Mouse (Mus musculus): ENCODE results near the gene Gm10842. TPM values are rescaled to one million over a fixed set of nuclear protein-coding genes. Genes with fewer than 3 reads are reported as not detected.

Gm10842 gene
- polyA plus RNA-seq, 1 experiment from 2014 or later = not detected

GRCm38 (mm10) chr11:105141115-105141514 is 5.6 kb upstream of the Gm10842 start:
- peaks cover 50% of the 10 kb centered on the region for H3K36me3 ChIP-seq
- H3K9me3 ChIP-seq (replicated peaks) = no peaks in the 10 kb centered on the region
- no peak overlapping the region for H3K27ac ChIP-seq (ENCODE audit: poor library complexity, severe bottlenecking)
- no peak overlapping the region for H3K9ac ChIP-seq
- no peak overlapping the region for H3K4me3 ChIP-seq
- ATAC-seq (ENCODE audit: insufficient number of reproducible peaks, low FRiP score) = no peak
- H3K4me2 ChIP-seq = no peak overlapping the region
- H3K4me1 ChIP-seq (replicated peaks) = no peaks in the 10 kb centered on the region
- WGBS = 94% methylated on average over 5 of the region's 5 CpGs
- H3K27me3 ChIP-seq (replicated peaks) = no peaks in the 10 kb centered on the region

DNA sequence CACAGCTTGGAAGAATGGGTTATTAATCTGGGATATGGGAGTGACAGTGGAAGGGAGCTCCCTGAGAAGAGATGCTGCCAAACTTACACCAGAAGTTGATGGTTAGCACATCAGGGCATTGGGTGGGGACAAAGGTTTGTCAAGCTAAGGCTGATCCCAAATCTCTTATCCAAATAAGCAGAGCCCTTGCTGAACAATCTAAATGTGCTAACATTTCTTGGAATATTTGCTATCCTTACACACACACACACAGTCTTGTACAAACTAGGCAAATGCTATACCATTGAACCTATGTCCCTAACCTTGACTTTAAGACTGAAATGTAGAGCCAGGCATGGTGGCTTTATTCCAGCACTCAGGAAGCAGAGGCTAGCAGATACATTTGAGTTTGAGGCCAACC is 3.1 kb upstream of the Gm10842 start:
- Histone ChIP-seq H3K4me2 (no peak overlapping the region), H3K27ac (ENCODE audit: poor library complexity, severe bottlenecking) (no peak overlapping the region), H3K9ac (no peak overlapping the region), H3K27me3 (replicated peaks) (no peaks in the 10 kb centered on the region), H3K4me1 (replicated peaks) (no peaks in the 10 kb centered on the region), H3K4me3 (no peak overlapping the region), H3K9me3 (replicated peaks) (no peaks in the 10 kb centered on the region), H3K36me3 (peaks cover 25% of the 10 kb centered on the region)
- no peak for ATAC-seq (ENCODE audit: insufficient number of reproducible peaks, low FRiP score)

- Histone ChIP-seq H3K9ac (no peak overlapping the region), H3K27me3 (replicated peaks) (no peaks in the 10 kb centered on the region)
- no peak for ATAC-seq (ENCODE audit: insufficient number of reproducible peaks, low FRiP score)
Observed at GRCm38 (mm10) chr11:105144084-105144483, 2.6 kb upstream of the Gm10842 start.

GRCm38 (mm10) chr11:105144508-105145210 is 2.0 kb upstream of the Gm10842 start:
- Histone ChIP-seq H3K4me2 (no peak overlapping the region), H3K36me3 (peaks cover 15% of the 10 kb centered on the region), H3K9me3 (replicated peaks) (no peaks in the 10 kb centered on the region), H3K9ac (no peak overlapping the region), H3K27me3 (replicated peaks) (no peaks in the 10 kb centered on the region), H3K4me1 (replicated peaks) (no peaks in the 10 kb centered on the region), H3K4me3 (no peak overlapping the region), H3K27ac (ENCODE audit: poor library complexity, severe bottlenecking) (no peak overlapping the region)
- no peak for ATAC-seq (ENCODE audit: insufficient number of reproducible peaks, low FRiP score)
- WGBS = 75% methylated on average over 11 of the region's 11 CpGs

More at GRCm38 (mm10) chr11:105144084-105144483, 2.6 kb upstream of the Gm10842 start:
- no peaks in the 10 kb centered on the region for H3K9me3 ChIP-seq (replicated peaks)
- 63% methylated on average over 3 of the region's 3 CpGs for WGBS
- H3K4me3 ChIP-seq = no peak overlapping the region
- H3K36me3 ChIP-seq = peaks cover 21% of the 10 kb centered on the region
- no peak overlapping the region for H3K27ac ChIP-seq (ENCODE audit: poor library complexity, severe bottlenecking)
- no peak overlapping the region for H3K4me2 ChIP-seq
- H3K4me1 ChIP-seq (replicated peaks) = no peaks in the 10 kb centered on the region

DNA sequence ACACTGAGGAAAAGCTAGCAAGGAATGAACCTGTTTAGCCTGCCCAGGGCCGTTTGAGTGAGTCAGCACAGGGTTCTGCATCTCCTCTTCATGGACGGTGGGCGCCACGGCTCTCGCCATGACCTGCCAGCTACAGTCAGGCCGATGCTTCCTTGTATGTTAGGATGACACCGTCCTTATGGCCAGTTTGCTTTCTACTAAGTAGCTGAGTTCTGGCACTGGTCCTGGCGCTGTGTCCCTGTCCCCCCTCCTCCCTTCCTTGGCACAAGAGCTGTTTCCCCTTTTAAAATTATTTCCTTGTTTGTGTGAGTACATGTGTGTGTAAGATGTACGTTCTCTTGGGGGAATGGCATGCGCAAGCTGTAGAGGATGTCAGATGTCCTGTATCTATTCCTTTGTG is 1.5 kb upstream of the Gm10842 start:
- Histone ChIP-seq H3K9ac (no peak overlapping the region), H3K27ac (ENCODE audit: poor library complexity, severe bottlenecking) (no peak overlapping the region), H3K9me3 (replicated peaks) (no peaks in the 10 kb centered on the region), H3K36me3 (peaks cover 10% of the 10 kb centered on the region), H3K4me2 (no peak overlapping the region), H3K27me3 (replicated peaks) (no peaks in the 10 kb centered on the region), H3K4me3 (no peak overlapping the region), H3K4me1 (replicated peaks) (no peaks in the 10 kb centered on the region)
- 81% methylated on average over 10 of the region's 10 CpGs for WGBS
- no peak for ATAC-seq (ENCODE audit: insufficient number of reproducible peaks, low FRiP score)

GRCm38 (mm10) chr11:105149353-105149752 is 2.7 kb downstream of the Gm10842 start:
- H3K36me3 ChIP-seq = no peaks in the 10 kb centered on the region
- no peak overlapping the region for H3K27ac ChIP-seq (ENCODE audit: poor library complexity, severe bottlenecking)
- H3K4me2 ChIP-seq = no peak overlapping the region
- H3K27me3 ChIP-seq (replicated peaks) = no peaks in the 10 kb centered on the region
- H3K9me3 ChIP-seq (replicated peaks) = no peaks in the 10 kb centered on the region
- peaks cover 33% of the 10 kb centered on the region for H3K4me1 ChIP-seq (replicated peaks)
- no peak for ATAC-seq (ENCODE audit: insufficient number of reproducible peaks, low FRiP score)
- H3K4me3 ChIP-seq = no peak overlapping the region
- 39% methylated on average over 3 of the region's 3 CpGs for WGBS
- no peak overlapping the region for H3K9ac ChIP-seq

DNA sequence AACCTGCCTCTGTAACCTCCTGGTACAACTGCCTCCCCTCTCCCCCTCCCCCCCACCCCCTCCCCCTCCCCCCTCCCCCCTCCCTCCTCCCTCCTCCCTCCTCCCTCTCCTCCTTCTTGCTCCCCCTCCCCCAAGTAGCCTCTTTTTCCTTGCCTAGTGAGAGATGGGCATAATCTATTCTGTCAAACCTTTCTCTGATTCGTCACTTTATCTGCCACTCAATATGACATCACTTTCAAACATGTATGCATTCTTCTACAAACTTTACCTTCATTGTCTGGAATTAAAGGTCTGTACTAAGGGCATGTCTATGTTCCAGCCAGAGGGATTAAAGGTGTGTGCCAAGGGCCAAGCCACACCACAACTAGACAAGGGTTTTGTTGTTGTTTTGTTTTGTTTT is 3.1 kb downstream of the Gm10842 start:
- 95% methylated on average over 1 of the region's 1 CpGs for WGBS
- Histone ChIP-seq H3K36me3 (no peaks in the 10 kb centered on the region), H3K9me3 (replicated peaks) (no peaks in the 10 kb centered on the region), H3K4me3 (no peak overlapping the region), H3K9ac (no peak overlapping the region), H3K4me1 (replicated peaks) (peaks cover 33% of the 10 kb centered on the region), H3K4me2 (no peak overlapping the region), H3K27me3 (replicated peaks) (no peaks in the 10 kb centered on the region), H3K27ac (ENCODE audit: poor library complexity, severe bottlenecking) (no peak overlapping the region)
- no peak for ATAC-seq (ENCODE audit: insufficient number of reproducible peaks, low FRiP score)

DNA sequence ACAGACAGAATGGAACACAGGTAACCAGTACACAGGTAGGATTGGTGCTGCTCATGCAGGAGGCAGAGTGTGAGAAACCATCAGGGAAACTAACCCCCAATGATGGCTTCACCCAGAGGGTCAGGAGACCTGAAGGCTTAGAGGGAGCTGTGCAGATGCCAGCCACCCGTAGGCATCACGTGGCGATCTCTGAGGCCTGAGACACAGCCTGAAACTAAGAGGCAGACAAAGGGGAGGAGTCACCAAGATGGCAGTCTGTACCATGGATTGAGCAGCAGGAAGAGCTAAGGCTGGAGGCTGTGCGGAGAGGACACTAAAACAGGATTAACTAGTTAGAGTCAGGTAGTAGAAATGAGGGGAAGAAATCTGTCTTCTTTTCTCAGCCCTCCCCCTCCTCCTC is 4.0 kb downstream of the Gm10842 start:
- H3K36me3 ChIP-seq = no peaks in the 10 kb centered on the region
- WGBS = 66% methylated on average over 4 of the region's 4 CpGs
- ATAC-seq (ENCODE audit: insufficient number of reproducible peaks, low FRiP score) = no peak
- no peak overlapping the region for H3K27ac ChIP-seq (ENCODE audit: poor library complexity, severe bottlenecking)
- no peaks in the 10 kb centered on the region for H3K27me3 ChIP-seq (replicated peaks)
- peaks cover 33% of the 10 kb centered on the region for H3K4me1 ChIP-seq (replicated peaks)
- H3K4me2 ChIP-seq = no peak overlapping the region
- H3K9ac ChIP-seq = no peak overlapping the region
- H3K4me3 ChIP-seq = no peak overlapping the region
- H3K9me3 ChIP-seq (replicated peaks) = no peaks in the 10 kb centered on the region

- H3K27ac ChIP-seq (ENCODE audit: poor library complexity, severe bottlenecking) = no peak overlapping the region
- 25% methylated on average over 18 of the region's 19 CpGs for WGBS
- no peaks in the 10 kb centered on the region for H3K27me3 ChIP-seq (replicated peaks)
- no peaks in the 10 kb centered on the region for H3K9me3 ChIP-seq (replicated peaks)
- H3K4me1 ChIP-seq (replicated peaks) = peaks cover 39% of the 10 kb centered on the region
- no peak for ATAC-seq (ENCODE audit: insufficient number of reproducible peaks, low FRiP score)
- H3K9ac ChIP-seq = peak overlapping the region; percentile 46; the same call in 1 of the 2 replicates
- H3K4me3 ChIP-seq = no peak overlapping the region
- H3K36me3 ChIP-seq = no peaks in the 10 kb centered on the region
- H3K4me2 ChIP-seq = peak overlapping the region; percentile 55
Observed at GRCm38 (mm10) chr11:105151226-105152016, 4.7 kb downstream of the Gm10842 start.

DNA sequence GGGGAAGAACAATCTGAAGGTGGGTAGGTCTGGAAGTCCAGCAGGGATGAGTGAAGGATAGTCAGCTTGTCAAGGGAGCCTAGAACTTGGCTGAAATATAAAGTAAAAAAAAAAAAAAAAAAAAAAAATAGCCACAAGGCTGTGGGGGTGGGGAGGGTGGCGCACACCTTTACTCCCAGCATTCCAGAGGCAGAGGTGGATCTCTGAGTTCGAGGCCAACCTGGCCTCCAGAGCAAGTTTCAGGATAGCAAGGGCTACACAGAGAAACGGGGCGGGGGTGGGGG is 5.3 kb downstream of the Gm10842 start:
- 66% methylated on average over 3 of the region's 4 CpGs for WGBS
- Histone ChIP-seq H3K27ac (ENCODE audit: poor library complexity, severe bottlenecking) (no peak overlapping the region), H3K4me2 (peak overlapping the region; percentile 55), H3K36me3 (no peaks in the 10 kb centered on the region), H3K4me1 (replicated peaks) (peaks cover 44% of the 10 kb centered on the region), H3K9me3 (replicated peaks) (no peaks in the 10 kb centered on the region), H3K9ac (0 out of 2 replicates have a peak overlapping the region, but pooled peaks have one; percentile 46), H3K4me3 (no peak overlapping the region), H3K27me3 (replicated peaks) (no peaks in the 10 kb centered on the region)
- no peak for ATAC-seq (ENCODE audit: insufficient number of reproducible peaks, low FRiP score)

GRCm38 (mm10) chr11:105152357-105152899 is 5.7 kb downstream of the Gm10842 start:
- no peak overlapping the region for H3K4me3 ChIP-seq
- H3K4me2 ChIP-seq = no peak overlapping the region
- 73% methylated on average over 11 of the region's 11 CpGs for WGBS
- peaks cover 46% of the 10 kb centered on the region for H3K4me1 ChIP-seq (replicated peaks)
- ATAC-seq (ENCODE audit: insufficient number of reproducible peaks, low FRiP score) = peak; percentile 34; the same call in 1 of the 2 replicates
- H3K9ac ChIP-seq = no peak overlapping the region
- H3K27me3 ChIP-seq (replicated peaks) = no peaks in the 10 kb centered on the region
- no peaks in the 10 kb centered on the region for H3K9me3 ChIP-seq (replicated peaks)
- no peak overlapping the region for H3K27ac ChIP-seq (ENCODE audit: poor library complexity, severe bottlenecking)
- no peaks in the 10 kb centered on the region for H3K36me3 ChIP-seq

Data from heart, embryonic 12.5 days (tissue).